Comparison of ENCODE assay signal across 10 mouse cellular contexts in genomic region chr14:68973636-68974101, GRCm38 (mm10).
A peak's percentile ranks its signal among the peaks of the same experiment; 100 is the strongest.
DNase-seq lines count a peak whose midpoint lies in the region; ATAC-seq and TF ChIP-seq lines count a peak whose summit lies in the region.
"Had no signal": no experiment of that assay in that cellular context is flagged by ENCODE, and none has a peak within 500 bp of the region (broad histone marks: within the 10 kb centered on the region; RNA-seq: fewer than 3 reads in every experiment).

No protein-coding gene starts in this region.

- no peak for TF ChIP-seq CTCF in cerebellum, adult 2 months (IDR thresholded peaks at IDR 0.05; ENCODE audit: borderline replicate concordance, insufficient read depth, low read depth, low read length)

- H3K27ac ChIP-seq in cerebellum, adult 2 months (ENCODE audit: insufficient read depth, low read length), result no peak overlapping the region
- H3K27ac ChIP-seq: gastrocnemius, adult 2 months had no signal

- WGBS in cerebellum, adult 2 months, result 21% methylated on average over 8 of the region's 8 CpGs

- H3K27me3 ChIP-seq in cerebellum, adult 2 months (ENCODE audit: control insufficient read depth, insufficient read depth, low read length), result no peaks in the 10 kb centered on the region
- H3K27me3 ChIP-seq: megakaryocyte, embryonic 14.5 days had no signal

- H3K4me1 ChIP-seq in cerebellum, adult 2 months (ENCODE audit: control insufficient read depth, insufficient read depth, low read length), result no peaks in the 10 kb centered on the region
- H3K4me1 ChIP-seq: megakaryocyte, embryonic 14.5 days had no signal

- intact Hi-C loops in left cerebral cortex, postnatal 4 days (cut with DNase I), result loop anchor here (5.0 kb wide), 1 partner anchor 36 kb away; no protein-coding TSS in a partner anchor

- no peak for ATAC-seq in granulocyte monocyte progenitor cell, adult 5-6 weeks (replicated peaks; ENCODE audit: poor library complexity, severe bottlenecking)

- no peak for TF ChIP-seq POLR2A in cerebellum, adult 2 months (IDR thresholded peaks at IDR 0.05; ENCODE audit: borderline replicate concordance, insufficient read depth, low read length)

- no peak overlapping the region for H3K4me3 ChIP-seq in cerebellum, adult 2 months (replicated peaks; ENCODE audit: insufficient read depth, low read depth, low read length)
- H3K4me3 ChIP-seq: gastrocnemius, adult 2 months; megakaryocyte, embryonic 14.5 days had no signal

- DNase-seq in cerebellum, postnatal 10 days, result peak; percentile 31 to 52
- no peak for DNase-seq in cerebellum, adult 2 months
- DNase-seq in left cerebral cortex, adult 11 months (ENCODE audit: low spot score), result peak; percentile 40
- no peak for DNase-seq in left cerebral cortex, postnatal 4 days
- peak; percentile 31 for DNase-seq in layer of hippocampus, adult 9-10 months (ENCODE audit: low spot score)
- peak; percentile 83 to 91 for DNase-seq in right cerebral cortex, postnatal 10 days (ENCODE audit: low spot score in 2 of 2)
- no peak for DNase-seq in yolk sac, embryonic 10.5 days (ENCODE audit: low spot score)
- DNase-seq: gastrocnemius, adult 2 months had no signal

Comparison
In these comparisons a context has a peak if more than half of its experiments do, and no peak if none do; other contexts are left out.
1. DNase-seq: peak in cerebellum, postnatal 10 days (2 of 2), left cerebral cortex, adult 11 months (single experiment), layer of hippocampus, adult 9-10 months (single experiment) and right cerebral cortex, postnatal 10 days (2 of 2); none in cerebellum, adult 2 months (0 of 2), left cerebral cortex, postnatal 4 days (single experiment) and yolk sac, embryonic 10.5 days (single experiment).